Mouse (Mus musculus) heart, adult 8-10 months (tissue): Measurements from ENCODE around the gene Myo6. TPM values are rescaled to one million over a fixed set of nuclear protein-coding genes. Genes with fewer than 3 reads are reported as not detected.
"Not testable (repeated sequence)": the region's sequence is repeated elsewhere in the genome, so short reads cannot be mapped to it uniquely, and the experiment has no call there.

Source experiments
- DNase-seq: peaks from one replicate; pipeline ENCODE4 v3.0.0; 2022; ENCODE audit warnings: low spot score
- total RNA-seq, 4 experiments: library from RNA; stranded (reverse); gene quantifications; 2 replicates each; pipeline ENCODE4 v1.2.4; 2022

The Myo6 gene
- total RNA-seq, 4 experiments from 2014 or later: 10.2 to 14.1 (median 12.1) TPM

DNA sequence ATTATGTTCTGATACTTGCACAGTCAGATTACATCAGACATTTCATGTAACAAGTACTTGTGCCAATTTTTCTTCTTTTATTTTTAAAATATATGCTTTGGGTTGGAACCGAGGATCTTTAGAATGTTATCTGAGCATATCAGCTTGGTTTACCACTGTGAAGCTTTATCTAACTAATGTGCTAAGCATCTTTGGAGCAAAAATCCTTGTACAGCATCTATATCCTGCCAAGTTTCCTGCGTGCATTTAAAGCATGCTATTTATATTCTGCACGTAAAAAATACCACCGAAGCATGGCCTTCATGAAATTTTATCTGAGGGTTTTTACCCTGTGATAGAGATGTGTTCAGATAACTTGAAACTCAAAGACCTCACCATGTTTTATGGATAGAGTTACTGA lies 131.3 kb downstream of the Myo6 start:
- DNase-seq: no peak

DNA sequence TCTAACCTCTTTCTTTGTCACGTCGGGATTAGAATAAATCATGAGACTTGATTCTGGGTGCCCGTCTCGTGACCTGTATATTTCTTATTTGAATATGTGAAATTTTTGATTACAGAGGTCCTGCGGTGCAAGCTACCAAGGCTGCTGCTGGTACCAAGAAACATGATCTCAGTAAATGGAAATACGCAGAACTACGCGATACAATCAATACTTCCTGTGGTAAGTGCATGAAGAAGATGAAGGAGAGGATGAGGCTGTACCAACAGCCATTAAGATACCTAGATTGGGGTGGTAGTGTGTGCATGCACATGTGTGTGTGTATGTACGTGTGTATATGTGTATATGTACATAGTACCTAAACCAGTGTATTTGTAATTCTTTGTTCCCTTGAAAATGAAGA lies 134.2 kb downstream of the Myo6 start:
- no peak for DNase-seq

DNA sequence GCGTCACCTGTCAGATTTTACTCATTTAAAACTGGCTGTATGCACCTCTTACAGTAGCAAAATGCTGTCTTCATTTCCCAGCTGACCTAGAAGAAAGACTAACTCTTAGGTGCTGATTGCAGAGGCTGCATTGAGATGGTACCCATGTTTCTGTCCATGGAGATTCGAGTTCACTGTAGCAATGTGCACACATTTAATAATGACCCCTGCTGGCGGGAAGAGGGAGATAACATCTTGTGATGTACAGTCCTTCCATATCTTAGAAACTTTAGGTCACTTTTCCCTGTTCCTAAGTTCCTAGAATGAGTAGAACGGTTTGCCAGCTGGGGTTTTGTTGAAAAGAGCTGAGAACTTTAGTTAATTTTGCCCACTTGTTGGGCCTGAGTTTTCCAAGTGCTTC lies 138.7 kb downstream of the Myo6 start:
- DNase-seq: no peak

DNA sequence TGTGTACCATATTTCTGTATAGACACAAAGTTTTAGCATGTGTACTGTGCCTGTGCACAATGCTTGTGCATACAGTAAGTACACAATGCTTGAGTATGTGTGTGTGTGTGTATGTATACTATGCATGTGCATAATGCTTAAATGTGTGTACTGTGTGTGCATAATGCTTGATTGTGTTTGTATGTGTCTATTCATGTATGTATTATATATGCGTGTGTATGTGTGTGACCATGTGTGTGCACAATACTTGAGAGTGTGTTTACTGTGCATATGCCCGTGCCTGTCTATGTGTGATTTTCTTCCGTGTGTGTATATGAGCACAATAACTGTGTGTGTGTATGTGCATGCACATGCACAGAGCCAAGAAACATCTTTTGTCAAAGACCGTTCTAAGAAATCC lies 141.6 kb downstream of the Myo6 start:
- DNase-seq: no peak

DNA sequence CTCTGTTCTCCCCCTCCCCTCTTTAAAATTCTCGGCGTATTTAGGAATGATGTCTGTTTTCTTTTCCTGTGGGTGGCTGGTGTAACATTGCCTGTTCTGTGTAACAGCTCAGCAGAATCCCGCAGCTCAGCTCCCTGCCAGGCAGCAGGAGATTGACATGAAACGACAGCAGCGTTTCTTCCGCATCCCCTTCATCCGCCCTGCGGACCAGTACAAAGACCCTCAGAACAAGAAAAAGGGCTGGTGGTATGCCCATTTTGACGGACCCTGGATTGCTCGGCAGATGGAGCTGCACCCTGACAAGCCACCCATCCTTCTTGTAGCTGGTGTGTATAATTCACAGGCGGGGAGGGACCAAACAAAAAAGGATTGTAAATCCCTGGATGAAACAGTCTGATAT lies 142.0 kb downstream of the Myo6 start:
- no peak for DNase-seq

DNA sequence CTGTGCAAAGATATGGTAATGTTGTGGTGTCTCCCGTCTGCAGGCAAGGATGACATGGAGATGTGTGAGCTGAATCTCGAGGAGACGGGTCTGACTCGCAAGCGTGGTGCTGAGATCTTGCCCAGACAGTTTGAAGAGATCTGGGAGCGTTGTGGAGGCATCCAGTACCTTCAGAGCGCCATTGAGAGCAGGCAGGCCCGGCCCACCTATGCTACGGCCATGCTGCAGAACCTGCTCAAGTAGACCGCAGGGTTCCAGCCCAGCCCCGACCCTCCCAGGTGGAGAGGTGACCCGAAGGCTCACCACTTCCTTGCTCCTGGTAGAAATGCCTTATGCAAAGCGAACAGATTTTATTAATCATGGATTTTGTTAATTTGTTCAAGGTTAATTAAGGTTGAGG lies 142.8 kb downstream of the Myo6 start:
- no peak for DNase-seq

DNA sequence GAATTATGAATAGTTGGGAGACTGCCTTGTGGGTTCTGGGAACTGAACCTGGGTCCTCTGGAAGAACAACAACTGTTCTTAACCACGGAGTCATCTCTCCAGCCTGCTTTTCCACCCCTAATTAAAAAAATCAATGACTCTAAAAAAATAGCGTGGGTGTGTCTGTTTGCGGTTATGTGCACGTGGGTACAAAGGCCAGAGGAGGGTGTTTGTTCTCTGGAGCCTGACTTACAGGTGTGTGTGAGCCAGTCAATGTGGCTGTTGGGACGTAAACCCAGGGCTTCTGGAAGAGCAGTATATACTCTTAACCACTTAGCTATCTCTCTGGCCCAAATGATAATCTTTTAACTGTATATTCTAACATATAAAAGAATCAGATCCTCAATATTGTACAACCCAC lies 148.8 kb downstream of the Myo6 start:
- DNase-seq: no peak

DNA sequence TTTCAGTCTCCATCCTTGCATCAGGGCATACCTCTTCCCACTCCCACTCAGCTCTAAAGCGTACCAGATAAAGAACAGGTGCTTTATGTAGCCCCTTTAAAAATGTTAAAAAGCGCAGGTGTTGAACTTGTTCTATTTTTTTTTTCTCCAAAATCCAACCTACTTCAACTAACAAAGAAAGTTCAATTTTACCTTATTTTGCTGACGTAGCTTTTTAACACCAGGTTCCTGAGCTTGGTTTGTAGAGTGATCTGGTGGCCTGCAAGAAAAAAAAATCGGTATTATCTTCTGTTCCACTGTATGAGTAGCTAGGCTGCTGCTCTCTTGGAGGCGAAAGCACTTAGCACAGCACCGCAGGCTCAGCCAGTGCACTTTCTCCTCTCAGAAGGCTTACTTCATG lies 151.1 kb downstream of the Myo6 start:
- DNase-seq: no peak

DNA sequence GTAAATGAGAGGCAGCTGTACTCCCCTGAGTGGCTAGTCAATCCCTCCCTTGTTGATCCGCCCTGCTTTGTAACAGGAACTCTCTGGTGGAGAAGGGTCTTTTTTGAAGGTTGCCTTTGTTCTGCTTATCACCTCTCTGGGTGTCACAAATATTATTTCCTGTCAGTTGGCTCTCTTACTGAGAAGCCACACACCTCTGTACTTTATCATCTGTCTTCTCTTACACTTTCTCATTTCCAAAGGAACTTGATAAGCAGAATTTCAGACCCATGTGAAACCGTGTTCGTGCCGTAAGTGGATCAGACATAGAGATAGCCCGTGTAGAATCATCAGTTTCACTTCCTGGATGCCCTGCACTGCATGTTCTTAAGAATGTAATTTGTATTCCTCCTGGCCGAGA lies 153.2 kb downstream of the Myo6 start:
- no peak for DNase-seq

DNA sequence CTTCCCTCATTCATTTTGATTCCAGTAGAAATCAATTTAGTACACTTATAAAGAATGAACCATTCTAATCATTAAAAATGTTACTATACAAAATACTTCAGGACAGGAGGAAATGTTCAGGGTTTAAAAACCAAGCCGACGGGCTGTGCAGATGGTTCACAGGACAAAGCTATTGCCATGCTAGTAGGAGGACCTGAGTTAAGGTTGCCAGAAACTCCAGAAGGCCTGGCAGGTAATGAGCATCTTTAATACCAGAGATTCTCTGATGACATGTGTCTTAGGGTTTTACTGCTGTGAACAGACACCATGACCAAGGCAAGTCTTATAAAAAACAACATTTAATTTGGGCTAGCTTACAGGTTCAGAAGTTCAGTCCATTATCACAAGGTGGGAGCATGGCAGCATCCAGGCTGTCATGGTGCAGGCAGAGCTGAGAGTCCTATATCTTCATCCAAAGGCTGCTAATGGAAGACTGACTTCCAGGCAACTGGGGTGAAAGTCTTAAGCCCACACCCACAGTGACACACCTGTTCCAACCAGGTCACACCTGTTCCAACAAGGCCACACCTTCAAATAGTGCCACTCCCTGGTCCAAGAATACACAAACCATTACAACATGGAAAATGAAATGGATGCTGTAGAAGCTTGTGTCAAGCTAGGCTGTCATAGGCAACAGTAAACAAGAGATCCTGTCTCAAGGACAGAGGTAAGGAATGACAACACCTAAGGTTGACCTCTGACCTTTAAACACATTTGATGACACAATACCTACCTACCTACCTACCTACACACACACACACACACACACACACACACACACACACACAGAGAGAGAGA lies 156.4 kb downstream of the Myo6 start:
- DNase-seq: not testable (repeated sequence)

DNA sequence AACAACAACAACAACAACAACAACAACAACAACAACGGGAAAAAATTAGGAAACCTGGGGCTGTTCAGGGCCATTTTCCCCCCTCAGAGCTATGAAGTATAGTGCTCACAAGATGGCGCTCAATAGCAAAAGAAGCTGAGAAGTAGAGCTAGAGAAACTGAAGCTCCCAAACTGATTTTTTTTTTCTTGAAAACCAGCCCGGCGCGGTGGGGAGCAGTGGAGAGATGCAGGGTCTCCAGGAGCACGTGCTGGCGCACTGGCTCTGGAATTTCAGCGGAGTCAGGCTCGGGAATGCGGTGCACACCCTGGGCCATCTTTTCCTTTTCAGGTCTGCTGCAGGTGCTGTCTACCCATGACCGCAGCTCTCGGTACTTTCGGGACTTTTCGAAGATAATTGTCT lies 167.3 kb downstream of the Myo6 start:
- DNase-seq: peak; percentile 6

DNA sequence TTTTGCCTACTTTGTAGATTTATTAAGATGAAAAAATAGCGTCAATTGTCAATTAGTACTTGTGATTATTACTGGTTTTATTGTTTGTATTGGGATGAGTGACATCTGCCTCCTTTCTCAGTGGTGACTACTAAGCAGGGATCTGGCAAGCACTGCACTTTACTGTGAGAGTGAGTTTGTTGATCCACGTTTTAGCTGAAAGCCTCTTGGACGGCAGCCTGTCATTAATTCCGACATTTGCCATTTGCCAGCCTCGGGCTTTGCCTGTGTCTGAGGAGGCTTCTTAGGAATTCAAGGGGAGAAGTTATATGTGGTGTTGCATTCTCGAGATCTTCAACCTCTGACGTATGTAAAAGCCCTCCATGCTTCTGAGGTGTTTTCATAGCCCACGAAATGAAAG lies 168.6 kb downstream of the Myo6 start:
- DNase-seq: no peak

DNA sequence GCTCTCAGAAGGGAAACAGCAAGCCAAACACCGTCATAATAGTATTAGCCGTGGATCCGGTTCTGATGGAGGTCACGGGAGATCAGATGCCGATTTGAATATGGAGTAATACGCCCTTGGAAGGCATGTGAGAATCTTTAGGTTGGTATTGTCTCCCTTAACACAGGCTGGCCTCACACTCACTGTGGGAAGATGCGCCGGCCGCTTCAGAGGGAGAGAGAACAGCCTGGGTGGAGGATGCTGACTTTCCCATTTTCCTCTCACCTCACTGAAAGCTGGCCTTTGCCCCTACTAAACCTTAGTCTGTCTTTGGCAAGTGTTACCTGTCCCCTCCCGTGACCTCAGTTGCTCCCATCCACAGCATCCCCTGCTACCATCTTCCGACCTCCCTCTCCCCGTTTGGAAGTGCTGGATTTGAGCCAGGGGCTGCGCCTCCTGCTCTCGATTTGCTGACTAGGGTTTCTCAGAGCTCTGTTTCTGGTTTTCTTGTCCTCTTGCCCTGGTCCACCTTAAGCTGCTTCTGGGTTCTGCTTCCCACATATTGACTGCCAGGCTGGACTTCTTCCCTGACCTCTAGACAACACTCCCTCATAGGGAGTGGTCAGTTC lies 169.3 kb downstream of the Myo6 start:
- no peak for DNase-seq

DNA sequence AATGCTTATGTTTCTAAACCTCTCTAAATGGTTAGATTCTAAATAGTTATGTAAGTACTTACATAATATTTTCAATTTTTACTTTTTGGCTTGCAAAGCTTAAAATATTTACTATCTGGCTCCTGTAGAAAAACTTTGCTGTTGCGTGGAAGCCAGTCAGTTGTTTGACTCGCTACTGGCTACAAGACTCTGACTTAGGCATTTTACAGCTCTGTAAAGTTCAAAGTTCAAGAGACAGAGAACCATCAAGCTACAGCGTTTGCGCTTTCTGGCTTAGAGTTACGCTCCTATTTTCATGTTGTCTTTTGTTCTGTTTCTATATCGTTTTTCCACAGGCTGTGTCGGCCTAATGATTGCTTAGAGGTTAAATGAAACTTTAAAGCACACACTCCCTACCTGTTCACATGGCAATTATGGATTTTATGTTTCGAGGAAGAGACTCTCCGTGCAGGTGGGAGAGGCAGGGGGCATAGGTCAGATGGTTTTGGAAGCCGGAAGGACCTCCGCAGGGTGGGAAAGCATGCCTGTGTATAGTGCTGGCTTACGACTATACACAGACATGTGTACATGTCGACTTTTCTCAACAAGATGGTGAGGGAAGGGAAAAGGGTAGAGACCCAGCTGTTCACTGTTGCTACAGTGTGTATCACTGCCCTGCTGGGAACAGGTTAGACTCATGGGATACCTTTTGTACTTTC lies 171.0 kb downstream of the Myo6 start:
- no peak for DNase-seq

DNA sequence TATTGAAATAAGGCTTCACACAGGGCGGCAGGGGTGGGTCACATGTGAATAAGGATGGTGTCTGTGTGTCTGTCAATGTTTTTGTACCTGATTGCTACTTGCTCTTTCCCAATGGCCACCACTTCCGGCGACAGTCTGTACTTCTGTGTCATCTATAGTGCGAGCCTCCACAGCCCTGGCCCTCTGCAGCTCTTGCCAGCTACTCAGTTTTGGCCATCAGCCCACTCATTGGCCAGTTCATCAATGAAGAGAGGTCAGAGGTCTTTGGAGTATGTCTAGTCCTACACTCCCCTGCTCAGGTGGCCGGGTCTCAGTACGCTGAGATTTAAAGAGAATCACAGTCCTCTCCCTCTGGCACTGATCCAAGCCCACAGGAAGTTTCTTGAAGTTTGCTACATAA lies 173.2 kb downstream of the Myo6 start:
- no peak for DNase-seq

DNA sequence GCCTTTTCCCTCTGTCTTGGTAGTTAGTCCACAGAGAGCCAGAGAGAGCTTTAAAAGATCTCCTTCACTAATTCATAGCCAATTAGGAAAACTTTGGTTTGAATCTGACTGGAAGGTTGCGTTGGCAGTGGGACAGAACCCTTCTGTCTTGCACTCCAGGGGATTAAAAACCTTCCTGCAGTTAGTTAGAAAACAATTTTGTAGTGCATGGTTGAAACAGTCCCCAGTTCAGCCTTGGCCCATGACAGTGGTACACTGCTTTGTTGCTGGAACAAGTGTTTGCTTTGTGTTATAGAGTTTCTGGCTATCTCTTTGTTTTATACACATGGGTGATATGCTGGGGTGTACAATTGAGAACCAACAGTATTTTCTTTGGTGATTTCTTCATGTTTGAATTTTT lies 176.1 kb downstream of the Myo6 start:
- DNase-seq: no peak

DNA sequence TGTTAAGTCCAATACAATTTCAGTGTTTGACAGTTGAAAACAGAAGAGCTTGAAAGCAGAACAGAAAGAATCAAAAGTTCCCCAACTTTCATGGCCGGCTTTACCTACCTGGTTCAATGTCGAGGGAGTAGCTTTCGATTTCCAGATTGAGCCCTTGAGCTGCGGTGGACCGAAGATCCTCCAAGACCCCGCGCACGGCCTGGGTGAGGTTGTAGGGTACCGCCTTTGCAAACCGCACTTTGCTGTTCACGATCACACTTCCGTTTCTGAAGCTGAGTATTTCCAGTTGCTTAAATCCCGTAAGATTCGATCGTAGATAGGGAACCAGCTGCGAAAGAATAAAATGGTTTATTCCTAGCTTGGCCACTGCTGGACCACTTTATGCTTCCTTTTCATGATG lies 176.9 kb downstream of the Myo6 start:
- DNase-seq: no peak

DNA sequence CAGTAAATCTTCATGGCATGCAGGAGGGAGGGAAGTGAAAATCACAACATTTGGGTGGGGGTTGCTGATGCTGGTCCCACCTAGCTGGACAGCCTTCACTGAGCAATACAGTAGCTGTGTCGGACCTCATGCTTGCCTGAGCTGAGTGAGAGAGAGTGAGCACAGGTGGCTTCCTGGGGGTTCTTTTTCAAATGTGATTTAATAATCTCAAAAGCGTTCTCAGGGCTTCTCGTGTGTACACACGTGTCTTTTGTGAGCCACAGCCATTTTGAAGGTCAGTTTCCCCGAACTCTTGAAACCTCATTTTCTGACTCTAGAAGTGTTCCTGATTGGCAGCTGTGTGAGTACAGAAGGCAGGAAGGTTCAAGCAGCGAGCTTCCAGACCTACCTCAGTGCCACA lies 177.7 kb downstream of the Myo6 start:
- no peak for DNase-seq

DNA sequence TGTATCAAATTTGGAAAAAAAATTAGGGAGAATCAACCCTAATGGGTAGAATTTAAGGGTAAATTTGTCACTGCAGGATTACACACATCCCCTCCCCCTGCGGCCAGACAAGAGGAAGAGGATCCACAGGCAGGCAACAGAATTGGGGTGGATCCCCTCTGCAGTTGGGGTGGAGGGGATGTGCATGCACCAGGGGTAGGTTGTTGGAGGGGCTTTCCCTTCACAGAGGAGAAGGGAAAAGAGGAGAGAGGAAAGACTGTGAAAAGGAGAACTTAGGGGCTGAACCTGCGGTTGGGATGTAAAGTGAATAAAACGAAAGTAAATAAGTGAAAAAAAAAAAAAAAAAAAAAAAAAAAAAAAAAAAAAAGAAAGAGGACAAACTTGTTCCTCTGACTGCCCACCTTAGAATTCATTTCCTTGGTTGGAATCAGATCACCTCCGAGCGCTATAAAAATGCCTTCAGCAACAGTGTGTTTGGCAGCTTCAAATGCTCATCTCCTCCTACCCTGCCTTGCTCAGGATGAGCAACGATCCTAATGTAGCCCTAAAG lies 179.7 kb downstream of the Myo6 start:
- no peak for DNase-seq

DNA sequence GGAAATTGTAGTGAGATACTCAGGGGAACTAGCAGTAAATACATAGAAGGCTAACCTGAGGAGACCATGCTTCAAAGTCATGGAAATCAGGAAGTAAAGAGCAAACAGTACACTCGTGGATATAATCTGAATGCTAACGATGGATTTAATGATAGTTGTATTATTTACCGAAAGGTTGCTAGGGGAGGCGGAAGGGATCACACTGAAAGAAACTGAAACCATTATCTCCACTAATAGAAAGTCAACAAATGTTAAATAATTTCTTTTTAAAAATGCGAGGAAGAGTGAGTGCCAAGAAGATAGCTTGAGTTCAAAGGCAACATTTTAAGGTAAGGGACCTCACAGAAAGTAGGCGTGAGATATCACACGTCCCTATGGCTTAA lies 186.5 kb downstream of the Myo6 start:
- DNase-seq: no peak

DNA sequence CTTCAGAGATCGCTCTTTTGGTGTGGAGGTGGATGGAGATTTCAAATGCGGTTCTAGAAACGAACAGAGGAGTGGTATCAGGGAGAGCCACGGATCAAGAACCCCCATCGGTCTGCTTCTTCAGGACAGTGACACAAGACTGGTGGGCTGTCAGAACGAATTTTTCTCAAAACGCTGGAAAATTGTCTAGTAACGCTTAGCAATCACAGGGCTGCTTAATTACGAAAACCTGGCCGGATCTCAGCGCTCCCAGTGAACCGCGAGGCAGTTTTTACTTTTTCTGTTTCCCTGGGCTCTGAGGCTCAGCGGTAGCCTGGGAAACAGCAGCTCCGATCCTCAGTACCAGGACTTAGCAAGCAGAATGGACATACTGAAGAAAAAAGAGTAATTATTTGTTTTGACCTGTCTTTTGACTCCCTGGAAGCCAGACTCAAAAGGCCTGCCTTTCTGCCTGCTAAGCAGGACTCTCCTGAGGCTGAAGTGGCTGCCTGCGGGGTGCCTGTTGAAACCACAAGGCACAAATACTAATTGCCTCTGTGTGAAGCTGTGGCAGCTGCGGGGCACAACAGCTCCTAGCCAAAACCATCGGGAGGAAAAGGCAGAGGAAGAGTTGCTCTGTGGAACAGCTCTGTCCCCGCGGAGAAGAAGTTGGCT lies 187.0 kb downstream of the Myo6 start:
- no peak for DNase-seq

DNA sequence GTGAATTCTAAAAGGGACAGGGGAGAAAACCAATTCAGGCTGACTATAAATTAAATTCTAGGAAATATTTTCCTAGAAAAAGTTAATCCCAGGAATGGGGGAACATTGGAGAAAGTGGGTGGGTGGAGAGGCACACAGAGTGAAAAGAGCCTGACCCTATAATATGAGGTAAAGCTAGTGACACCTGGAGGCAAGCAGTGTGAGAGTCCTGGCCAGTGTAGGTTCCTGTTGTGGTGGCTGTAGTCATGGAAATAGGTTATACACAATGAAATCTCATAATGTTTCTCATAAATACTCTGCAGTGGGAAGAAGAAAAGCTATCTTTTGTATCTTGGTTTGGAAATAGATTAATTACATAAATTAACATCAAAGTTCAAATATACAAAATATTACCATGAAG lies 195.2 kb downstream of the Myo6 start:
- no peak for DNase-seq
